Mouse (Mus musculus) kidney, postnatal 25 days (tissue): ENCODE measurements around the gene Trim11.

Experiments
- DNase-seq, 2 experiments: peaks; one replicate each; pipeline ENCODE4 v3.0.0; 2021; ENCODE audit warnings: mixed read lengths in 2 of 2

The Trim11 gene

DNA sequence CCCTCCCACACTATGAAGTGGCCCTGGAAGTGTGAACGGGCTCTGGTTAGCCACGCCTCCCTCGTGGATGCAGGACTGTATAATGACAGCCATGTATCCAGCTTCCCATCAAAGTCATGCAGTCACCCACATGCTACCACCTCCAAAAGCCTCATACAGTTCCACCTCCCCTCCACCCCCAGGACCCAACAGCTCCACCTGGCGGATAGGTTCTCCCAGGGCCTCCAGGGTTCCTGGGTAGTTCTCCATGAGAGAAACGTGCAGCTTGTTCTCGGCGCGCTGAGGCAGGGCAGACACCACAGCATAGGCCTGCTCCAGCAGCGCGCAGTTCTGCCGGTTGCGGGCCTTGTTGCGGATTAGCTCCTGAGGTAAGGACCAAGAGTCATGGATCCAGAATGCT is 51.1 kb downstream of the Trim11 start:
- no peak for DNase-seq
